Mouse (Mus musculus) CD8-positive naive resting alpha-beta T cell, adult 57 days (primary cell): ENCODE data around the gene Otx1. TPM values are rescaled to one million over a fixed set of nuclear protein-coding genes. Genes with fewer than 3 reads are reported as not detected.

Experiments
- total RNA-seq: library from RNA; stranded (reverse); gene quantifications from one replicate; pipeline ENCODE4 v1.2.4, GENCODE M21; 2023

The Otx1 gene
- not detected for total RNA-seq

GRCm38 (mm10) chr11:22002783-22003340, at the start of gene Otx1:
Gene Otx1, minus strand, starts transcription at chr11:22002897.

